Mouse (Mus musculus) subcutaneous adipose tissue, adult 2 months (tissue): ENCODE measurements around the gene Rab23. TPM values are rescaled to one million over a fixed set of nuclear protein-coding genes. Genes with fewer than 3 reads are reported as not detected.

Source experiments
- polyA plus RNA-seq: library from polyadenylated mRNA; depleted of rRNA; stranded (reverse); fragments of >200 nt; gene quantifications from 2 replicates; pipeline ENCODE4 v1.2.3, GENCODE M21; 2012; ENCODE audit warnings: low replicate concordance; rRNA removed

Gene Rab23
- 9.1 and 28.4 TPM in 2 replicates for polyA plus RNA-seq

GRCm38 (mm10) chr1:33719733-33720225, at the start of gene Rab23:
Gene Rab23, plus strand, starts transcription at chr1:33719887.

GRCm38 (mm10) chr1:33757491-33758041, 37.9 kb downstream of the Rab23 start, which contains the start of gene Bag2:
Gene Bag2, minus strand, starts transcription at chr1:33757795.

Other genes with a start within 250 kb of the Rab23 start
- gene Prim2, start 50.1 kb upstream of the Rab23 start, polyA plus RNA-seq = 4.6 and 8.7 TPM in 2 replicates
- gene Bag2, start 37.9 kb downstream of the Rab23 start, polyA plus RNA-seq = 9.4 and 41.4 TPM in 2 replicates
- 5.1 and 11.0 TPM in 2 replicates for gene Zfp451, start 94.7 kb downstream of the Rab23 start, polyA plus RNA-seq
- 0.99 and 2.0 TPM in 2 replicates for gene Bend6, start 187.9 kb downstream of the Rab23 start, polyA plus RNA-seq
- gene Dst, start 188.3 kb downstream of the Rab23 start, polyA plus RNA-seq = 75.1 and 80.0 TPM in 2 replicates